Mouse (Mus musculus): Measurements from ENCODE around the gene Rbm8a2.
A peak's percentile ranks its signal among the peaks of the same experiment; 100 is the strongest.
"Not testable (repeated sequence)": the region's sequence is repeated elsewhere in the genome, so short reads cannot be mapped to it uniquely, and the experiment has no call there.

Gene Rbm8a2

GRCm38 (mm10) chr1:175979014-175979413, at the start of gene Rbm8a2:
TSS of gene Rbm8a2 (minus strand) at chr1:175979114.
- DNase-seq (ENCODE audit: low spot score) = not testable (repeated sequence)

- no peak for DNase-seq (ENCODE audit: low spot score)
These were observed 49.5 kb upstream of the Rbm8a2 start for GRCm38 (mm10) chr1:176028397-176028796.

- DNase-seq (ENCODE audit: low spot score) = no peak
These were observed 45.6 kb upstream of the Rbm8a2 start for GRCm38 (mm10) chr1:176024501-176024900.

GRCm38 (mm10) chr1:176018523-176018922, 39.6 kb upstream of the Rbm8a2 start:
- DNase-seq (ENCODE audit: low spot score) = no peak

- DNase-seq (ENCODE audit: low spot score) = no peak
These were observed 37.2 kb upstream of the Rbm8a2 start for GRCm38 (mm10) chr1:176016076-176016475.

GRCm38 (mm10) chr1:176013497-176014268, 34.8 kb upstream of the Rbm8a2 start:
- DNase-seq (ENCODE audit: low spot score) = no peak

- DNase-seq (ENCODE audit: low spot score) = no peak
These were observed 32.6 kb upstream of the Rbm8a2 start for GRCm38 (mm10) chr1:176011535-176011934.

- no peak for DNase-seq (ENCODE audit: low spot score)
These were observed 32.2 kb upstream of the Rbm8a2 start for GRCm38 (mm10) chr1:176011072-176011471.

- DNase-seq (ENCODE audit: low spot score) = no peak
These were observed 29.5 kb upstream of the Rbm8a2 start for GRCm38 (mm10) chr1:176008411-176008810.

GRCm38 (mm10) chr1:176000599-176000998, 21.7 kb upstream of the Rbm8a2 start:
- DNase-seq (ENCODE audit: low spot score) = no peak

GRCm38 (mm10) chr1:175997076-175997651, 18.2 kb upstream of the Rbm8a2 start:
- no peak for DNase-seq (ENCODE audit: low spot score)

- DNase-seq (ENCODE audit: low spot score) = no peak
These were observed 10.0 kb upstream of the Rbm8a2 start for GRCm38 (mm10) chr1:175988912-175989311.

GRCm38 (mm10) chr1:175988448-175988847, 9.5 kb upstream of the Rbm8a2 start:
- no peak for DNase-seq (ENCODE audit: low spot score)

GRCm38 (mm10) chr1:175970710-175971109, 8.2 kb downstream of the Rbm8a2 start:
- no peak for DNase-seq (ENCODE audit: low spot score)

GRCm38 (mm10) chr1:175967004-175967745, 11.7 kb downstream of the Rbm8a2 start:
- no peak for DNase-seq (ENCODE audit: low spot score)

- no peak for DNase-seq (ENCODE audit: low spot score)
These were observed 17.1 kb downstream of the Rbm8a2 start for GRCm38 (mm10) chr1:175961786-175962185.

GRCm38 (mm10) chr1:175950851-175951250, 28.1 kb downstream of the Rbm8a2 start:
- DNase-seq (ENCODE audit: low spot score) = no peak

GRCm38 (mm10) chr1:175950421-175950820, 28.5 kb downstream of the Rbm8a2 start:
- DNase-seq (ENCODE audit: low spot score) = no peak

- DNase-seq (ENCODE audit: low spot score) = no peak
These were observed 32.1 kb downstream of the Rbm8a2 start for GRCm38 (mm10) chr1:175946718-175947315.

- no peak for DNase-seq (ENCODE audit: low spot score)
These were observed 35.7 kb downstream of the Rbm8a2 start for GRCm38 (mm10) chr1:175943168-175943567.

GRCm38 (mm10) chr1:175938731-175939130, 40.2 kb downstream of the Rbm8a2 start:
- no peak for DNase-seq (ENCODE audit: low spot score)

- DNase-seq (ENCODE audit: low spot score) = peak; percentile 86
These were observed 42.6 kb downstream of the Rbm8a2 start for GRCm38 (mm10) chr1:175936282-175936737.
